In genomic region chr6:72360599-72360935, GRCm38 (mm10) we compare ENCODE assay signal across 11 mouse cellular contexts. TPM values are rescaled to one million over a fixed set of nuclear protein-coding genes. Genes with fewer than 3 reads are reported as not detected.
A peak's percentile ranks its signal among the peaks of the same experiment; 100 is the strongest.
DNase-seq lines count a peak whose midpoint lies in the region; ATAC-seq lines count a peak whose summit lies in the region.
"Had no signal": no experiment of that assay in that cellular context is flagged by ENCODE, and none has a peak within 500 bp of the region (broad histone marks: within the 10 kb centered on the region; RNA-seq: fewer than 3 reads in every experiment).

No protein-coding gene starts in this region.

- no peaks in the 10 kb centered on the region for H3K9me3 ChIP-seq in heart, embryonic 10.5 days
- H3K9me3 ChIP-seq in midbrain, embryonic 15.5 days, result no peaks in the 10 kb centered on the region
- H3K9me3 ChIP-seq in midbrain, embryonic 16.5 days (replicated peaks; ENCODE audit: control insufficient read depth, low read length, poor library complexity, severe bottlenecking), result no peaks in the 10 kb centered on the region

- peaks cover 50% of the 10 kb centered on the region for H3K4me1 ChIP-seq in heart, embryonic 10.5 days
- H3K4me1 ChIP-seq in midbrain, embryonic 15.5 days, result peaks cover 33% of the 10 kb centered on the region
- H3K4me1 ChIP-seq in midbrain, embryonic 16.5 days (ENCODE audit: control insufficient read depth, insufficient read depth, low read length), result peaks cover 28% of the 10 kb centered on the region

- no peak for ATAC-seq in midbrain, embryonic 15.5 days (replicated peaks)
- no peak for ATAC-seq in midbrain, embryonic 16.5 days
- ATAC-seq: CD4-positive, CD25-positive, alpha-beta regulatory T cell, adult 4 months; inflammation-experienced regulatory T-cells, adult 6 months had no signal

- 0 out of 2 replicates have a peak overlapping the region, but pooled peaks have one; percentile 22 for H3K27ac ChIP-seq in heart, embryonic 10.5 days
- no peak overlapping the region for H3K27ac ChIP-seq in midbrain, embryonic 15.5 days
- no peak overlapping the region for H3K27ac ChIP-seq in midbrain, embryonic 16.5 days (ENCODE audit: low read length)

- peak overlapping the region; percentile 65; the same call in 1 of the 2 replicates for H3K4me2 ChIP-seq in midbrain, embryonic 15.5 days
- no peak overlapping the region; the same call in 1 of the 2 replicates for H3K4me2 ChIP-seq in midbrain, embryonic 16.5 days (ENCODE audit: low read length)

- DNase-seq in heart, embryonic 10.5 days (ENCODE audit: low spot score), result no peak
- DNase-seq in heart, postnatal 4 days, result no peak
- DNase-seq in kidney, postnatal 14 days, result peak; percentile 78
- DNase-seq in yolk sac, embryonic 10.5 days (ENCODE audit: low spot score), result peak; percentile 82
- no peak for DNase-seq in spleen, postnatal 10 days (ENCODE audit: low spot score in 2 of 2)
- no peak for DNase-seq in layer of hippocampus, postnatal 14 days (ENCODE audit: low spot score in 2 of 2)

- H3K9ac ChIP-seq in midbrain, embryonic 15.5 days, result no peak overlapping the region
- no peak overlapping the region for H3K9ac ChIP-seq in midbrain, embryonic 16.5 days (ENCODE audit: low read depth, low read length)

- no peak overlapping the region for H3K4me3 ChIP-seq in heart, embryonic 10.5 days
- no peak overlapping the region for H3K4me3 ChIP-seq in midbrain, embryonic 15.5 days
- no peak overlapping the region for H3K4me3 ChIP-seq in midbrain, embryonic 16.5 days (ENCODE audit: low read depth, low read length)

- H3K27me3 ChIP-seq in heart, embryonic 10.5 days (ENCODE audit: insufficient read depth, poor library complexity, severe bottlenecking), result no peaks in the 10 kb centered on the region
- H3K27me3 ChIP-seq in midbrain, embryonic 15.5 days (replicated peaks), result no peaks in the 10 kb centered on the region
- no peaks in the 10 kb centered on the region; the same call in 1 of the 2 replicates for H3K27me3 ChIP-seq in midbrain, embryonic 16.5 days (ENCODE audit: control insufficient read depth, insufficient read depth, low read depth, low read length)

- H3K36me3 ChIP-seq in heart, embryonic 10.5 days, result peaks cover 40% of the 10 kb centered on the region
- 0 out of 2 replicates have a peak, but pooled peaks cover 4% of the 10 kb centered on the region for H3K36me3 ChIP-seq in midbrain, embryonic 15.5 days (replicated peaks)
- H3K36me3 ChIP-seq in midbrain, embryonic 16.5 days (ENCODE audit: control insufficient read depth, insufficient read depth, low read length), result peaks cover 9% of the 10 kb centered on the region; the same call in 1 of the 2 replicates

- WGBS in heart, embryonic 10.5 days, result 80% methylated on average over 7 of the region's 7 CpGs
- 65% methylated on average over 7 of the region's 7 CpGs for WGBS in midbrain, embryonic 15.5 days
- 62% methylated on average over 7 of the region's 7 CpGs for WGBS in midbrain, embryonic 16.5 days

RNA-seq across cellular contexts. Expression of gene Tmem150a, which starts 5.3 kb away (rescaled TPM):
- polyA plus RNA-seq in heart, embryonic 10.5 days (2016; fragmentation: Nextera tagmentation; extraction: Ambion mirVana), result 15.7 and 24.9 TPM in 2 replicates
- total RNA-seq in heart, postnatal 4 days (2021), result 10 to 100 TPM in 1 of 2 experiments, 1 to 10 TPM in 1; 9.8 to 12.3 TPM
- 18.5 and 19.9 TPM in 2 replicates for polyA plus RNA-seq in midbrain, embryonic 15.5 days (2015; fragmentation: Nextera tagmentation; extraction: Ambion mirVana)
- 15.7 and 17.7 TPM in 2 replicates for polyA plus RNA-seq in midbrain, embryonic 16.5 days (2015; fragmentation: Nextera tagmentation; extraction: Ambion mirVana)
- 10 to 100 TPM; 12.6 to 13.7 TPM for total RNA-seq in layer of hippocampus, postnatal 14 days (2021)
- total RNA-seq: common myeloid progenitor, adult 5-6 weeks had no signal

RNA-seq across cellular contexts. Expression of gene Rnf181, which starts 6.2 kb away (rescaled TPM):
- polyA plus RNA-seq in heart, embryonic 10.5 days (2016; fragmentation: Nextera tagmentation; extraction: Ambion mirVana), result 119 and 127 TPM in 2 replicates
- total RNA-seq in heart, postnatal 4 days (2021), result 10 to 100 TPM; 41.1 to 42.4 TPM
- polyA plus RNA-seq in midbrain, embryonic 15.5 days (2015; fragmentation: Nextera tagmentation; extraction: Ambion mirVana), result 137 and 141 TPM in 2 replicates
- 124 and 126 TPM in 2 replicates for polyA plus RNA-seq in midbrain, embryonic 16.5 days (2015; fragmentation: Nextera tagmentation; extraction: Ambion mirVana)
- total RNA-seq in layer of hippocampus, postnatal 14 days (2021), result 10 to 100 TPM; 78.0 to 85.6 TPM

RNA-seq across cellular contexts. Expression of gene 0610030E20Rik, which starts 13.4 kb away (rescaled TPM):
- polyA plus RNA-seq in heart, embryonic 10.5 days (2016; fragmentation: Nextera tagmentation; extraction: Ambion mirVana), result 17.3 and 24.9 TPM in 2 replicates
- 10 to 100 TPM; 12.7 to 13.0 TPM for total RNA-seq in heart, postnatal 4 days (2021)
- polyA plus RNA-seq in midbrain, embryonic 15.5 days (2015; fragmentation: Nextera tagmentation; extraction: Ambion mirVana), result 18.7 and 19.4 TPM in 2 replicates
- polyA plus RNA-seq in midbrain, embryonic 16.5 days (2015; fragmentation: Nextera tagmentation; extraction: Ambion mirVana), result 16.5 TPM in 2 replicates
- 10 to 100 TPM; 13.8 to 16.0 TPM for total RNA-seq in layer of hippocampus, postnatal 14 days (2021)

RNA-seq across cellular contexts. Expression of gene Usp39, which starts 15.6 kb away (rescaled TPM):
- 43.5 and 53.9 TPM in 2 replicates for polyA plus RNA-seq in heart, embryonic 10.5 days (2016; fragmentation: Nextera tagmentation; extraction: Ambion mirVana)
- 10 to 100 TPM; 28.1 to 29.1 TPM for total RNA-seq in heart, postnatal 4 days (2021)
- 41.0 and 41.2 TPM in 2 replicates for polyA plus RNA-seq in midbrain, embryonic 15.5 days (2015; fragmentation: Nextera tagmentation; extraction: Ambion mirVana)
- 39.0 and 40.0 TPM in 2 replicates for polyA plus RNA-seq in midbrain, embryonic 16.5 days (2015; fragmentation: Nextera tagmentation; extraction: Ambion mirVana)
- 10 to 100 TPM; 29.7 to 32.9 TPM for total RNA-seq in layer of hippocampus, postnatal 14 days (2021)

RNA-seq across cellular contexts. Expression of gene Vamp5, which starts 19.7 kb away (rescaled TPM):
- 40.5 and 44.7 TPM in 2 replicates for polyA plus RNA-seq in heart, embryonic 10.5 days (2016; fragmentation: Nextera tagmentation; extraction: Ambion mirVana)
- total RNA-seq in heart, postnatal 4 days (2021), result 10 to 100 TPM; 33.4 to 36.0 TPM
- 20.2 and 24.2 TPM in 2 replicates for polyA plus RNA-seq in midbrain, embryonic 15.5 days (2015; fragmentation: Nextera tagmentation; extraction: Ambion mirVana)
- polyA plus RNA-seq in midbrain, embryonic 16.5 days (2015; fragmentation: Nextera tagmentation; extraction: Ambion mirVana), result 12.0 and 16.4 TPM in 2 replicates
- total RNA-seq in layer of hippocampus, postnatal 14 days (2021), result 1 to 10 TPM; 3.7 to 4.2 TPM

Comparison
In these comparisons a context has a peak if more than half of its experiments do, and no peak if none do; other contexts are left out.
1. DNase-seq: peak in kidney, postnatal 14 days (single experiment) and yolk sac, embryonic 10.5 days (single experiment); none in heart, embryonic 10.5 days (single experiment), heart, postnatal 4 days (single experiment), spleen, postnatal 10 days (0 of 2) and layer of hippocampus, postnatal 14 days (0 of 2).